Mouse (Mus musculus): Measurements from ENCODE around the gene Rnaseh1. TPM values are rescaled to one million over a fixed set of nuclear protein-coding genes. Genes with fewer than 3 reads are reported as not detected.

Rnaseh1 gene
- polyA plus RNA-seq, 1 experiment from 2014 or later: 28.2 TPM

- H3K4me2 ChIP-seq (ENCODE audit: low read depth, low read length): no peak overlapping the region
- H3K4me3 ChIP-seq (ENCODE audit: low read length): no peak overlapping the region
- 0 out of 2 replicates have a peak, but pooled peaks have one; percentile 39 for ATAC-seq
- WGBS: 28% methylated on average over 5 of the region's 5 CpGs
- H3K4me1 ChIP-seq (ENCODE audit: control insufficient read depth, insufficient read depth, low read length): peaks cover 9% of the 10 kb centered on the region
- no peaks in the 10 kb centered on the region for H3K36me3 ChIP-seq (ENCODE audit: control insufficient read depth, insufficient read depth, low read length)
- no peaks in the 10 kb centered on the region for H3K9me3 ChIP-seq (ENCODE audit: control insufficient read depth, low read length)
- no peaks in the 10 kb centered on the region for H3K27me3 ChIP-seq (replicated peaks; ENCODE audit: control insufficient read depth, insufficient read depth, low read length)
- no peak overlapping the region for H3K9ac ChIP-seq (ENCODE audit: low read depth, low read length)
- 0 out of 2 replicates have a peak overlapping the region, but pooled peaks have one; percentile 19 for H3K27ac ChIP-seq (ENCODE audit: low read length)
These were observed 27.3 kb upstream of the Rnaseh1 start for GRCm38 (mm10) chr12:28622167-28622532.

GRCm38 (mm10) chr12:28622641-28623040 is 26.8 kb upstream of the Rnaseh1 start:
- Histone ChIP-seq H3K9ac (ENCODE audit: low read depth, low read length) (no peak overlapping the region), H3K4me2 (ENCODE audit: low read depth, low read length) (no peak overlapping the region), H3K36me3 (ENCODE audit: control insufficient read depth, insufficient read depth, low read length) (no peaks in the 10 kb centered on the region), H3K27me3 (replicated peaks; ENCODE audit: control insufficient read depth, insufficient read depth, low read length) (no peaks in the 10 kb centered on the region), H3K27ac (ENCODE audit: low read length) (0 out of 2 replicates have a peak overlapping the region, but pooled peaks have one; percentile 19), H3K9me3 (ENCODE audit: control insufficient read depth, low read length) (no peaks in the 10 kb centered on the region), H3K4me1 (ENCODE audit: control insufficient read depth, insufficient read depth, low read length) (peaks cover 9% of the 10 kb centered on the region), H3K4me3 (ENCODE audit: low read length) (no peak overlapping the region)
- ATAC-seq: no peak
- 78% methylated on average over 1 of the region's 1 CpGs for WGBS

GRCm38 (mm10) chr12:28623195-28623594 is 26.2 kb upstream of the Rnaseh1 start, which contains the start of gene Colec11:
TSS of gene Colec11 (minus strand) at chr12:28623377.
- H3K27me3 ChIP-seq (replicated peaks; ENCODE audit: control insufficient read depth, insufficient read depth, low read length): no peaks in the 10 kb centered on the region
- no peak for ATAC-seq
- H3K9ac ChIP-seq (ENCODE audit: low read depth, low read length): no peak within 1 kb of the TSS
- no peak within 1 kb of the TSS for H3K4me3 ChIP-seq (ENCODE audit: low read length)
- WGBS: 28% methylated on average over 5 of the region's 5 CpGs
- no peak within 1 kb of the TSS for H3K4me2 ChIP-seq (ENCODE audit: low read depth, low read length)
- H3K36me3 ChIP-seq (ENCODE audit: control insufficient read depth, insufficient read depth, low read length): no peaks in the 10 kb centered on the region
- H3K27ac ChIP-seq (ENCODE audit: low read length): 0 out of 2 replicates have a peak within 1 kb of the TSS, but pooled peaks have one; percentile 19
- H3K4me1 ChIP-seq (ENCODE audit: control insufficient read depth, insufficient read depth, low read length): peaks cover 9% of the 10 kb centered on the region
- H3K9me3 ChIP-seq (ENCODE audit: control insufficient read depth, low read length): no peaks in the 10 kb centered on the region

- no peaks in the 10 kb centered on the region for H3K36me3 ChIP-seq (ENCODE audit: control insufficient read depth, insufficient read depth, low read length)
- no peak for ATAC-seq
- H3K4me3 ChIP-seq (ENCODE audit: low read length): no peak overlapping the region
- H3K27ac ChIP-seq (ENCODE audit: low read length): no peak overlapping the region
- H3K4me2 ChIP-seq (ENCODE audit: low read depth, low read length): no peak overlapping the region
- WGBS: 82% methylated on average over 2 of the region's 2 CpGs
- H3K27me3 ChIP-seq (replicated peaks; ENCODE audit: control insufficient read depth, insufficient read depth, low read length): no peaks in the 10 kb centered on the region
- H3K9ac ChIP-seq (ENCODE audit: low read depth, low read length): no peak overlapping the region
- no peaks in the 10 kb centered on the region for H3K9me3 ChIP-seq (ENCODE audit: control insufficient read depth, low read length)
- H3K4me1 ChIP-seq (ENCODE audit: control insufficient read depth, insufficient read depth, low read length): peaks cover 9% of the 10 kb centered on the region
These were observed 25.2 kb upstream of the Rnaseh1 start for GRCm38 (mm10) chr12:28624251-28624650.

GRCm38 (mm10) chr12:28625407-28625806 is 24.0 kb upstream of the Rnaseh1 start:
- Histone ChIP-seq H3K27me3 (replicated peaks; ENCODE audit: control insufficient read depth, insufficient read depth, low read length) (no peaks in the 10 kb centered on the region), H3K27ac (ENCODE audit: low read length) (no peak overlapping the region), H3K36me3 (ENCODE audit: control insufficient read depth, insufficient read depth, low read length) (peaks cover 4% of the 10 kb centered on the region), H3K9me3 (ENCODE audit: control insufficient read depth, low read length) (no peaks in the 10 kb centered on the region), H3K4me1 (ENCODE audit: control insufficient read depth, insufficient read depth, low read length) (peaks cover 9% of the 10 kb centered on the region), H3K9ac (ENCODE audit: low read depth, low read length) (no peak overlapping the region), H3K4me2 (ENCODE audit: low read depth, low read length) (no peak overlapping the region), H3K4me3 (ENCODE audit: low read length) (no peak overlapping the region)
- 76% methylated on average over 7 of the region's 7 CpGs for WGBS
- ATAC-seq: no peak

GRCm38 (mm10) chr12:28627092-28627491 is 22.3 kb upstream of the Rnaseh1 start:
- no peak for ATAC-seq
- 58% methylated on average over 4 of the region's 4 CpGs for WGBS
- H3K9me3 ChIP-seq (ENCODE audit: control insufficient read depth, low read length): no peaks in the 10 kb centered on the region
- H3K4me3 ChIP-seq (ENCODE audit: low read length): no peak overlapping the region
- peaks cover 11% of the 10 kb centered on the region for H3K36me3 ChIP-seq (ENCODE audit: control insufficient read depth, insufficient read depth, low read length)
- no peak overlapping the region for H3K9ac ChIP-seq (ENCODE audit: low read depth, low read length)
- no peak overlapping the region for H3K27ac ChIP-seq (ENCODE audit: low read length)
- H3K27me3 ChIP-seq (replicated peaks; ENCODE audit: control insufficient read depth, insufficient read depth, low read length): no peaks in the 10 kb centered on the region
- peaks cover 3% of the 10 kb centered on the region for H3K4me1 ChIP-seq (ENCODE audit: control insufficient read depth, insufficient read depth, low read length)
- no peak overlapping the region for H3K4me2 ChIP-seq (ENCODE audit: low read depth, low read length)

GRCm38 (mm10) chr12:28628436-28628835 is 21.0 kb upstream of the Rnaseh1 start:
- H3K4me2 ChIP-seq (ENCODE audit: low read depth, low read length): no peak overlapping the region
- no peak overlapping the region for H3K27ac ChIP-seq (ENCODE audit: low read length)
- H3K4me1 ChIP-seq (ENCODE audit: control insufficient read depth, insufficient read depth, low read length): 0 out of 2 replicates have a peak, but pooled peaks cover 2% of the 10 kb centered on the region
- no peak overlapping the region for H3K4me3 ChIP-seq (ENCODE audit: low read length)
- no peaks in the 10 kb centered on the region for H3K27me3 ChIP-seq (replicated peaks; ENCODE audit: control insufficient read depth, insufficient read depth, low read length)
- no peak overlapping the region for H3K9ac ChIP-seq (ENCODE audit: low read depth, low read length)
- H3K36me3 ChIP-seq (ENCODE audit: control insufficient read depth, insufficient read depth, low read length): peaks cover 22% of the 10 kb centered on the region
- ATAC-seq: no peak
- WGBS: 96% methylated on average over 2 of the region's 2 CpGs
- H3K9me3 ChIP-seq (ENCODE audit: control insufficient read depth, low read length): no peaks in the 10 kb centered on the region

GRCm38 (mm10) chr12:28635058-28635534 is 14.3 kb upstream of the Rnaseh1 start:
- no peaks in the 10 kb centered on the region for H3K27me3 ChIP-seq (replicated peaks; ENCODE audit: control insufficient read depth, insufficient read depth, low read length)
- H3K4me2 ChIP-seq (ENCODE audit: low read depth, low read length): peak overlapping the region; percentile 56
- H3K9me3 ChIP-seq (ENCODE audit: control insufficient read depth, low read length): no peaks in the 10 kb centered on the region
- peaks cover 29% of the 10 kb centered on the region for H3K36me3 ChIP-seq (ENCODE audit: control insufficient read depth, insufficient read depth, low read length)
- no peak; the same call in 1 of the 2 replicates for ATAC-seq
- peak overlapping the region; percentile 72 for H3K27ac ChIP-seq (ENCODE audit: low read length)
- peak overlapping the region; percentile 82 for H3K4me3 ChIP-seq (ENCODE audit: low read length)
- 1% methylated on average over 23 of the region's 23 CpGs for WGBS
- H3K9ac ChIP-seq (ENCODE audit: low read depth, low read length): peak overlapping the region; percentile 98
- peaks cover 14% of the 10 kb centered on the region for H3K4me1 ChIP-seq (ENCODE audit: control insufficient read depth, insufficient read depth, low read length)

GRCm38 (mm10) chr12:28635535-28636476 is 13.6 kb upstream of the Rnaseh1 start, which contains the start of gene Rps7:
TSS of gene Rps7 (minus strand) at chr12:28635953.
- 4% methylated on average over 68 of the region's 69 CpGs for WGBS
- H3K4me1 ChIP-seq (ENCODE audit: control insufficient read depth, insufficient read depth, low read length): peaks cover 14% of the 10 kb centered on the region
- no peaks in the 10 kb centered on the region for H3K9me3 ChIP-seq (ENCODE audit: control insufficient read depth, low read length)

More at GRCm38 (mm10) chr12:28635535-28636476, 13.6 kb upstream of the Rnaseh1 start, which contains the start of gene Rps7:
- ATAC-seq: peak; percentile 97
- peak within 1 kb of the TSS; percentile 82 for H3K4me3 ChIP-seq (ENCODE audit: low read length)
- no peaks in the 10 kb centered on the region for H3K27me3 ChIP-seq (replicated peaks; ENCODE audit: control insufficient read depth, insufficient read depth, low read length)
- peak within 1 kb of the TSS; percentile 56 for H3K4me2 ChIP-seq (ENCODE audit: low read depth, low read length)
- peaks cover 26% of the 10 kb centered on the region for H3K36me3 ChIP-seq (ENCODE audit: control insufficient read depth, insufficient read depth, low read length)
- peak within 1 kb of the TSS; percentile 72 for H3K27ac ChIP-seq (ENCODE audit: low read length)
- peak within 1 kb of the TSS; percentile 98 for H3K9ac ChIP-seq (ENCODE audit: low read depth, low read length)

Measured in intestine, embryonic 16.5 days (tissue).